Mouse (Mus musculus) small intestine, adult 2 months (tissue): ENCODE results near the gene Setd2.

ENCODE experiments used
- CTCF ChIP-seq: fragments of 200-500 bp; IDR thresholded peaks from 2 replicates; pipeline ENCODE4 v1.5.1; 2012; ENCODE audit warnings: low read depth, mild to moderate bottlenecking, control low read depth, inconsistent platforms, low read length, moderate library complexity, mixed read lengths; ENCODE audit not compliant: insufficient replicate concordance, insufficient read length; ENCODE audit errors: extremely low read depth
- POLR2A ChIP-seq: fragments of 200-500 bp; IDR thresholded peaks from 2 replicates; pipeline ENCODE4 v1.6.1; 2012; ENCODE audit warnings: low read depth, mild to moderate bottlenecking, control low read depth, inconsistent platforms, low read length, moderate library complexity

DNA sequence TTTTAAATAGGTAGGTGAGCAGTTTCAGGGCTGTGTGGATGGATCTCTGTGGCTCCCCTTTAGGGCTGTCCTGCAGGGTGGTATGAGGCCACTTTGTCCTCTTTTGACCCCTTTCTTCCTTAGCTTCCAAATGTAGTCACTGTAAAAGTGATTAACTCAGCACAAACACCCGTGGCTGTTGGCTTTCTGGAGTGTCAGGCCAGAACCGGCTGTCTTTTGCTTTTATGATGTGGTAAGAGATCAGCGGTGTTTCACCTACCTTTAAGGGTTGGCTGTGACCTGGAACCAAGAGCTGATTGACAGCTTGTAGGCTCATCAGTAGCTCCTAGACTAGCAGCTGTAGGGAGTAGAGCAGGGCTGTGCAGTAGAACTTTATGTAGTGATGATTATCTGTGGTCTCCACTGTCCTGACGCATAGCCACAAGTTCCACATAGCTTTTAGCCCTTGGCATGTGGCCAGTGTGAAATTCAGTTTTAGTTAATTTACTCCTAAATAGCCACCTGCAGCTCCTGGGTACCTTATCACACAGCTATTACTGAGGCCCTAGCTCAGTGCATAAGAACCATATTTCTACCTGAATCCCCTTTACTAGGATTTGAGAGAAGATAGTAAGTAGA, 134.9 kb downstream of the Setd2 start:
- TF ChIP-seq CTCF, result no peak
- no peak for TF ChIP-seq POLR2A
